Mouse (Mus musculus): ENCODE results near the gene Tcap. TPM values are rescaled to one million over a fixed set of nuclear protein-coding genes. Genes with fewer than 3 reads are reported as not detected.

The Tcap gene
- polyA plus RNA-seq, 1 experiment: 6.5 TPM

GRCm38 (mm10) chr11:98340597-98340996, 43.0 kb upstream of the Tcap start:
- H3K4me3 ChIP-seq (replicated peaks; ENCODE audit: control insufficient read depth, low read depth, low read length): no peak overlapping the region
- no peaks in the 10 kb centered on the region; the same call in 1 of the 2 replicates for H3K4me1 ChIP-seq (ENCODE audit: control insufficient read depth, insufficient read depth, low read length)
- WGBS: 8% methylated on average over 4 of the region's 4 CpGs
- H3K27ac ChIP-seq (ENCODE audit: control insufficient read depth, insufficient read depth, low read depth, low read length, poor library complexity): no peak overlapping the region
- TF ChIP-seq POLR2A (IDR thresholded peaks at IDR 0.05; ENCODE audit: borderline replicate concordance, control insufficient read depth, low read depth, low read length) (no peak), CTCF (IDR thresholded peaks at IDR 0.05; ENCODE audit: control insufficient read depth, insufficient read depth, low read length) (no peak)

DNA sequence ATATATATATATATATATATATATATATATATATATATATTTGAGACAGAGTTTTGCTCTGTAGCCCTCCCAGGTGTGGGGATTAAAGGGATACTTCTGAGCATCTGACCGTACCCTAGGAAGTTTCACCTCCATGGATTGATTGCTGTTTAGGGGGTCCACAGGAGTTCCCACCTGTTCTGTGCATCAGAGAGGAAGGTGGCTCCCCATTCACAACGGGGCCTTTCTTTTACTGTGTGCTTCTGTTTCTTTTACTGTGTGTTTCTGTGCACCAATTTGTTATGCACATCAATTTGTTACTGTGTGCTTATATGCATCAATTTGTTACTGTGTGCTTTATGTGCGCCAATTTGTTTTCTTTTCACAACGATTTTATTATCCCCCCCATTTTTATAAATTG, 42.4 kb upstream of the Tcap start:
- 56% methylated on average over 4 of the region's 4 CpGs for WGBS
- H3K4me1 ChIP-seq (ENCODE audit: control insufficient read depth, insufficient read depth, low read length): no peaks in the 10 kb centered on the region; the same call in 1 of the 2 replicates
- TF ChIP-seq CTCF (IDR thresholded peaks at IDR 0.05; ENCODE audit: control insufficient read depth, insufficient read depth, low read length): no peak
- no peak for TF ChIP-seq POLR2A (IDR thresholded peaks at IDR 0.05; ENCODE audit: borderline replicate concordance, control insufficient read depth, low read depth, low read length)
- no peak overlapping the region for H3K27ac ChIP-seq (ENCODE audit: control insufficient read depth, insufficient read depth, low read depth, low read length, poor library complexity)
- H3K4me3 ChIP-seq (replicated peaks; ENCODE audit: control insufficient read depth, low read depth, low read length): no peak overlapping the region

- WGBS: 4% methylated on average over 29 of the region's 29 CpGs
- no peak overlapping the region for H3K4me3 ChIP-seq (replicated peaks; ENCODE audit: control insufficient read depth, low read depth, low read length)
- no peak for TF ChIP-seq POLR2A (IDR thresholded peaks at IDR 0.05; ENCODE audit: borderline replicate concordance, control insufficient read depth, low read depth, low read length)
- peak; percentile 100 for TF ChIP-seq CTCF (IDR thresholded peaks at IDR 0.05; ENCODE audit: control insufficient read depth, insufficient read depth, low read length)
Measured at GRCm38 (mm10) chr11:98342000-98342945, 41.3 kb upstream of the Tcap start.

DNA sequence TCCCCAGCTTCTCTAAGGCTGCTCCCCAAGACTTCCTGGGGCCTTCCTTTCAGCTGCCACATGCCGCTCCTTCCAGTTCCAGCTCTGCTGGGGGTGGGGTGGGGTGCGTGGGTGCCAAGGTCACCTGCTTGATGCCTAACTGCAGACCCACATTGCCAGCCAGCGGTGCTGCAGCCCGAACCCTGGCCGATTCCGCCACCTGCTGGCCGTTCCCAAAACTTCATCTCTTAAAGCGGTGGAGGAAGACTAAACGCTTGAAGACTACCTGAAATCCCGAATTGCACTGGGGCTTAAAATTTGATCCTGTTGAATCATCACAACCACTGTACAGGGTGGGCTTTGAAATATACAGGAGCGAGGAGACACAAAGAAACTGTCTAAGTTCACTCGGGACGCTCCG, 38.4 kb upstream of the Tcap start:
- Histone ChIP-seq H3K4me3 (replicated peaks; ENCODE audit: control insufficient read depth, low read depth, low read length) (no peak overlapping the region), H3K4me1 (ENCODE audit: control insufficient read depth, insufficient read depth, low read length) (no peaks in the 10 kb centered on the region; the same call in 1 of the 2 replicates), H3K27ac (ENCODE audit: control insufficient read depth, insufficient read depth, low read depth, low read length, poor library complexity) (no peak overlapping the region)
- TF ChIP-seq POLR2A (IDR thresholded peaks at IDR 0.05; ENCODE audit: borderline replicate concordance, control insufficient read depth, low read depth, low read length): no peak
- TF ChIP-seq CTCF (IDR thresholded peaks at IDR 0.05; ENCODE audit: control insufficient read depth, insufficient read depth, low read length): peak; percentile 76
- 3% methylated on average over 14 of the region's 14 CpGs for WGBS

More at GRCm38 (mm10) chr11:98342000-98342945, 41.3 kb upstream of the Tcap start:
- no peak overlapping the region for H3K27ac ChIP-seq (ENCODE audit: control insufficient read depth, insufficient read depth, low read depth, low read length, poor library complexity)
- no peaks in the 10 kb centered on the region; the same call in 1 of the 2 replicates for H3K4me1 ChIP-seq (ENCODE audit: control insufficient read depth, insufficient read depth, low read length)

GRCm38 (mm10) chr11:98346168-98346567, 37.4 kb upstream of the Tcap start:
- Histone ChIP-seq H3K27ac (ENCODE audit: control insufficient read depth, insufficient read depth, low read depth, low read length, poor library complexity) (no peak overlapping the region), H3K4me1 (ENCODE audit: control insufficient read depth, insufficient read depth, low read length) (no peaks in the 10 kb centered on the region), H3K4me3 (replicated peaks; ENCODE audit: control insufficient read depth, low read depth, low read length) (no peak overlapping the region)
- no peak for TF ChIP-seq CTCF (IDR thresholded peaks at IDR 0.05; ENCODE audit: control insufficient read depth, insufficient read depth, low read length)
- no peak for TF ChIP-seq POLR2A (IDR thresholded peaks at IDR 0.05; ENCODE audit: borderline replicate concordance, control insufficient read depth, low read depth, low read length)
- WGBS: 11% methylated on average over 9 of the region's 9 CpGs

DNA sequence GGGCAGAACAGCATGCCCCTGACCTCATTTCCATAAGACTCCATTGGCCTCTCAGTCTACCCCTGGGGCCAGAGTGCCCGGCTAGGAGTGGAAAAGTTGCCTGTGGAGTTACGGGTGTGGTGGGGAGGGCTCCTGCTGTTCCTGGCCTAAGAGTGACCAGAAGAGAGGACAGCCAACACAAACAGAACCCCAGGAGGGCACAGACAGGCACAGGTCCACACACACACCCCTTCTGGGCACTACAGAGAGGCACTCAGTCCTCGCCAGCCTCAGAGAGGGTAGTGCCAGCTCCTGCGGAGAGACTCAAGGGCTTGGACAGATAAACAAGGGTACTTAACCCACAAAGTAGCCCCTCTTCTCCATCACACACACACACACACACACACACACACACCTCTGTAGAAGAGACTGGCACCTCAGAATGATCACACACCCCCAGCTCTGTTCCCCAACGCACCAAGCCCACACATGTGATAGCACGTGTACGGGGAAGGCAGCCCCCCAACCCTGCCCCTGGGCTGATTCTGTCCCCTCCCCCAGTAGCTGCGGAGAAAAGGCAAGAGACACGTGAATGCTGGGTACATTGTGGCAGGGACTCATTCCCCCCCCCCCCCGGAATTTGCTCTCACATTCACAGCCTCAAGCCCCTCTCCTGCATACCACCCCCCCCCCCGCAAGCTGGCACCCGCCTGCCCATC, 36.1 kb upstream of the Tcap start:
- Histone ChIP-seq H3K4me3 (replicated peaks; ENCODE audit: control insufficient read depth, low read depth, low read length) (no peak overlapping the region), H3K4me1 (ENCODE audit: control insufficient read depth, insufficient read depth, low read length) (no peaks in the 10 kb centered on the region), H3K27ac (ENCODE audit: control insufficient read depth, insufficient read depth, low read depth, low read length, poor library complexity) (no peak overlapping the region)
- WGBS: 19% methylated on average over 12 of the region's 12 CpGs
- TF ChIP-seq CTCF (IDR thresholded peaks at IDR 0.05; ENCODE audit: control insufficient read depth, insufficient read depth, low read length) (no peak), POLR2A (IDR thresholded peaks at IDR 0.05; ENCODE audit: borderline replicate concordance, control insufficient read depth, low read depth, low read length) (no peak)

GRCm38 (mm10) chr11:98348083-98348961, 35.3 kb upstream of the Tcap start, which contains the start of gene Ppp1r1b:
Gene Ppp1r1b (plus strand): TSS chr11:98348404.
- Histone ChIP-seq H3K27ac (ENCODE audit: control insufficient read depth, insufficient read depth, low read depth, low read length, poor library complexity) (no peak within 1 kb of the TSS), H3K4me1 (ENCODE audit: control insufficient read depth, insufficient read depth, low read length) (no peaks in the 10 kb centered on the region), H3K4me3 (replicated peaks; ENCODE audit: control insufficient read depth, low read depth, low read length) (no peak within 1 kb of the TSS)
- WGBS: 3% methylated on average over 55 of the region's 55 CpGs
- TF ChIP-seq POLR2A (IDR thresholded peaks at IDR 0.05; ENCODE audit: borderline replicate concordance, control insufficient read depth, low read depth, low read length) (no peak), CTCF (IDR thresholded peaks at IDR 0.05; ENCODE audit: control insufficient read depth, insufficient read depth, low read length) (no peak)

Measured in bone marrow, adult 2 months (tissue).